Mouse (Mus musculus) adrenal gland, postnatal 10 days (tissue): ENCODE measurements around the gene Slit1. TPM values are rescaled to one million over a fixed set of nuclear protein-coding genes. Genes with fewer than 3 reads are reported as not detected.

ENCODE experiments used
- DNase-seq: peaks from one replicate; pipeline ENCODE4 v3.0.0; 2021; ENCODE audit warnings: mixed read lengths
- total RNA-seq, 2 experiments: library from RNA; stranded (reverse); gene quantifications; 2 replicates each; pipeline ENCODE4 v1.2.3; 2021

Slit1 gene
- total RNA-seq, 2 experiments from 2014 or later = 3.8 to 5.7 TPM

DNA sequence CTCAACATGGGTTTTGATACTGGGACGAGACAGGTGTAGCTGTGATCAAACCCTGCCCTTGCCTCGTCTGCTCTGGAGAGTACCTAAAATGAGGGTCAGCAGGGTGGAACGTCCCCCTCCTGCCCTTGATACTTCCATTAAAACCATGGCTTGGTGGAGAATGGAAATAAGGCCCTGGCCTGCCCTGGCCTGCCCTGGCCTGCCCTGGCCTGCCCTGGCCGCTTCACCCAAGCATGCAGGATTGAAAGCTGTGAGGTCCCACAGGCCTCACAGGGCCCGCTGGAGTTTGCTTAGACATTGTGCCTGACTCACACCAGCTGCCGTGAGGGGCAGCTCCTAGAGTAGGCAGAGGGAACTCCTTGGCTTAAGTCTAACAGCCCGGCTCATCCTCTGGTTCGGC is 55.6 kb downstream of the Slit1 start:
- DNase-seq = no peak

- DNase-seq = no peak
These were observed 57.3 kb downstream of the Slit1 start for GRCm38 (mm10) chr19:41686194-41686593.

- no peak for DNase-seq
These were observed 57.9 kb downstream of the Slit1 start for GRCm38 (mm10) chr19:41685453-41686086.

- DNase-seq = no peak
These were observed 58.6 kb downstream of the Slit1 start for GRCm38 (mm10) chr19:41684874-41685273.

DNA sequence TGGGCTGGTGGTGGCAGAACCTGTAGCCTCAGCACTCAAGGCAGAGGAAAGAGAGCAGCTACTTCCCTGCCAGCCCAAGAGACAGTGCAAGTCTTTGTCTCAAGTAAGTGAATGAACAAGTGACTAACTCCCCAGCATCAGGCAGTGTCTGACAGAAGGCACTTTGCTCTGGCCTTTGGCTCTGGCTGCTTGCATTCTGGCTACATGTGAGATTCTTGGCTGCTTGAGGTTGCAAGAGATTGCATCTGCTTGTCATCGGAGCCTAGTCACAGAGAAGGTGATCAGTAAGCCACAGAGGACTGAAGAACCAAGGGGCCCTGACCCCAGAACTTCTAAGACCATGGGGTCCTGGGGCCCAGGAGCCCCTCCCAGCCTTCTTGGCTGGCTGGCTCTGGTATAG is 59.5 kb downstream of the Slit1 start:
- no peak for DNase-seq

DNA sequence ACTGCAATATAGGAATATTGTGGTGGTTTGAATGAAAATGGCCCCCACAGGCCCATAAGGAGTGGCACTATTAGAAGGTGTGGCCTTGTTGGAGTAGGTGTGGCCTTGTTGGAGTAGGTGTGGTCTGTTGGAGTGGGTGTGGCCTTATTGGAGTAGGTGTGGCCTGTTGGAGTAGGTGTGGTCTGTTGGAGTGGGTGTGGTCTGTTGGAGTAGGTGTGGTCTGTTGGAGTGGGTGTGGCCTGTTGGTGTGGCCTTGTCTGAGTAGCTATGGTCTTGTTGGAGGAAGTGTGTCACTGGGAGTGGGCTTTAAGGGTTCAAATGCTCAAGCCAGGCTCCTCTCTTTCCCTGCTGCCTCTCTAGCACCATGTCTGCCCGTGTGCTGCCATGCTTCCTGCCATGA is 63.2 kb downstream of the Slit1 start:
- no peak for DNase-seq

DNA sequence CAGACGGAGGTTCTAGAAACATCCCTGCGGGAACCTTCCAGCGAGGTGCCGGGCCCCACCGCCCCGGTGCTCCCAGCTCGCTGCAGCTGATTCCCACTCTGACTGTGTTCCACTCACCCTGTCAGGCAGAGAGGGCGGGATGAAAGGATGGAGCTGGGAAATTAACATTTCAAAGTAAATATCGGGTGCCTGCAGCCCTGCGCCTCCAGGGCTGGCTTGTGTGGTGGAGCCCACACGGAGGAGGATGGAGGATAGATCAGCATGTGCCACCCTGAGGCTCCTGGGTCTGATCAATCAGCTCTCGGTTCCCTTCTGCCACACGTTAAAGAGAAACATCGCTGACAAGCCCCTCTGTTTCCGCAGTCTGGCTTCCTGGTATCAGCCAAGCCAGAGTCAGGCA is 64.4 kb downstream of the Slit1 start:
- no peak for DNase-seq

DNA sequence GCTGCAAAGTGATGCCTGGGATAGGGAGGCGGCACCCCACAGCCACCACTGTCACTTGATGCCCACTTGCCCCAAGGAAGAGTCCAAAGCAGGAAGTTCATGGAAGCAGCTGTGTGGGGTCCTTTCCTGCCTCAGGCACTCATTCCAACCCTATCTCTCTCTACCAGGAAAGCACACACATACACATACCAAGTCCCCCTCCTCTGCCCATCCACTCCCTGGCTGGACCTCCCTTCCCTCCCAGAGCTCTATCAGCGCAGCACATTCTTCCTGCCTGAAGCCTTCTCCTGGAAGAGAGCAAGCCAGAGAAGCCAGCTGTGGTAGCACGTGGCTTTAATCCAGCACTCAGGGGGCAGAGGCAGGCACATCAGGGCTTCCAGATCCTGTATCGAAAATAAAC is 65.9 kb downstream of the Slit1 start:
- no peak for DNase-seq

DNA sequence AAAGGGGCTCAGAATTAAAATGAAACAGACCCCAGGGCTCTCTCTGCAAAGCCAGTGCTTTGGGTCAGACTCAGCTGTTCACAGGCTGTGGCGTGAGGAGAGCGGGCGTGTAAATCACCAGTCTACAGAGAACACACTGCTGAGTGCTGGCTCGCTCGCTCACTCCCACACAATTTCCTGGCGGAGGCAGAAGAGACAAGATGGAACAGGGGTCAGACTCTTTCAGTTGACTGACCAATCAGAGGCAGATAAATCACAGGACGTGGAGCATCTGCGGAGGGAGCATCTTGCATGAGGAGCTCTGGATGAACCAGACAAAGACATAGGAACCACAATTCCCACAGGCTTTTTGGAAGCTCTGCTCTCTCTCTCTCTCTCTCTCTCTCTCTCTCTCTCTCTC is 67.9 kb downstream of the Slit1 start:
- no peak for DNase-seq

DNA sequence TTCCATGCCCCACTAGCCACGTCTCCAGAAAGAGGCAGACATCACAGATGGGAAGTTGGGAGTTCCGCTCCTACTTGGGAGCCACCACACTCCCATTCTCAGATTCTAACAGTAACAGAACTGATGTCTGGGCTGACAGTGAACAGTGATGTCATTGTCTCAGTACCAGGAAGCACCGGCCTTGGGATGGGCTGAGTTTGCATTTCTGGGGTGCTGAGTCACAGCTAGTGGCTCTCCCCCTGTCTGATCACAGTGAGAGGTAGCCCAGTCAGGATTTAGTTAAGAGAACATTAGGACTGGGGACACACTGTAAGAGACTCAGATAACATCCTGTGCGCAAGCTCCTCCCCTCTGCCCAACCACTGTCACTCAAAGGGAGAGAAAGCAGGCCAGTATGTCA is 69.1 kb downstream of the Slit1 start:
- DNase-seq = peak; percentile 78

DNA sequence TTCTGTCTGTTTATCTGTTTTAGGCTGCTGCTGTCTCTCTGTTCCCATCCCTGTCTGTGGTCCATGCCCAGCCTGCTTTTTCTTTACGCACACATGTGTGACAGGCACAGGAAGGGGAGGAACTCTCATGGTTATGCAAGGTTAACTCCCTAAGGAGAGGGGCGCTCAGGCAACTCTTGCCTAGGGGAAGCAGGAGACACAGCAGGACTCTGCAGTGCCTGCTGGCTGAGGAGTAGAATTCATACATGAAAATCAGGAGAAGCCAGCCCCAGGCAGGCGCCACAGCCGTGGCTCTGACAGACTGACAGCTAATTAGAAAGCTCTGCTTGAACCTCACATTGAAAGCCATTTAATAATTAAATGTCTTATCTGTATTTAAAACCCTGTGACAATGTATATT is 70.6 kb downstream of the Slit1 start:
- DNase-seq = no peak

- DNase-seq = no peak
These were observed 72.5 kb downstream of the Slit1 start for GRCm38 (mm10) chr19:41670931-41671330.

DNA sequence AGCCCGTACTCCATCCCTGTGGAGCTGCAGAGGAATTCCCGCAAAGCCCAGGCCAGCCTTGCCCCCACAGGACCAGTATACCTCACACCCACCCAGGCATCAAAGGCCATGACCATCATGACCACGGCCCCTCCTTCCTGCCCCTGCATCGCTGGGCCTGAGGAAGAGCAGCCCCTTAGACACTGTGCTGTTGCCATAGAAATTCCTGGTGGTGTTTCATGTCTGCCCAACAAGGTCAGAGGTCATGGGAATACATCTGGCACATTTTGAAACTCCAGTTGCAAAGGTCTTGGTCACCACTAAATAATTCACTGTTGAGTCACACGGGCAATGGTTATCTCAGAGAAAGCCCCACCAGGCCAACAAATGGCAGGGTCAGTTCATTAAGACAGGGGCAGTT is 73.0 kb downstream of the Slit1 start:
- peak; percentile 35 for DNase-seq

DNA sequence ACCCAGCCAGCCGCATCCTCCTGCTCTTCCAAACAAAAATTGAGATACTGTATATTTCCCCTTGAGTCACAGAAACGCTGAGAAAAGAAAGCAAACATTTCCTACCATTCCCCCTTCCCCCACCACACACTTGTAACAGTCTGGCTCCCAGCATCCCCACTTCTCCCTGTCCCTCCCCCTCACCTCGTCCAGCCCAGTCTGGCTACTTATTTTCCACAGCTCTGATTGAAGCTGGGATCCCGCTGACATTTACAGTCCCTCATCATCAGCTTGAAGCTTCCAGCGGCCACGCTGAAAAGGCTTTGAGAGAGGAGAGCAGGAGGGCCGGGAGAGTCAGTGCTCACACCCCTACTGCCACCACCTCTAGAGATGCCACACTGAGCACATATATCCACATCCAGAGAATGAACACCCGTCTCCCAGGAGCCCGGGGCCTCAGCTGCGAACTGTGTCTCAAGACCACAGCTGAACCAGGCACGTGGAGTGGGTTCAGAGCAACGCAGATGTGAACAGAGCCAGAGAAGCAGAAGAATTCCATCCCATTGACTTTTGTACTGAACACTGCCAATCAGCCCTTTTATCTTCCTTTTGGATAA is 73.6 kb downstream of the Slit1 start:
- DNase-seq = no peak

DNA sequence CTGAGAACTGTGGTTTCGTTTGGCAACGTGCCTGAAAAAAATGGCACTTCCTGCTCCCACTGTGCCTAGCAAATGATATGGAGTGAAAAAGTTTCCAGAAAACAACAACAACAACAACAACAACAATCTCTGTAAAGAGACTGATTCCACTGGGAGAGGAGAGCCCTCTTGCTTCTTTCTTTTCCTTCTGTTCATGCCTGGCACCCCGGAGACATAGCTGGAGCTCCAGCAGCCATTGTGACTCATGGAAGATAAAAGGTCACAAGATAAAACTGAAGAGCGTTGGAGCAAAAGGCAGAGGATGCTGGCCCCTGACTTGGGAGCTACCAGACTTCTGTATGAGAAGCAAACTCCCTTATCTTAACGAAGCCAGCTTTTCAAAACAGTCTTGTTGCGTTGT is 75.9 kb downstream of the Slit1 start:
- no peak for DNase-seq

GRCm38 (mm10) chr19:41665941-41666340 is 77.5 kb downstream of the Slit1 start:
- DNase-seq = peak; percentile 50

GRCm38 (mm10) chr19:41663506-41664242 is 79.8 kb downstream of the Slit1 start:
- DNase-seq = peak; percentile 76

- no peak for DNase-seq
These were observed 82.0 kb downstream of the Slit1 start for GRCm38 (mm10) chr19:41661466-41661865.

GRCm38 (mm10) chr19:41660999-41661374 is 82.5 kb downstream of the Slit1 start:
- DNase-seq = peak; percentile 77

- DNase-seq = no peak
These were observed 83.0 kb downstream of the Slit1 start for GRCm38 (mm10) chr19:41660294-41660998.

DNA sequence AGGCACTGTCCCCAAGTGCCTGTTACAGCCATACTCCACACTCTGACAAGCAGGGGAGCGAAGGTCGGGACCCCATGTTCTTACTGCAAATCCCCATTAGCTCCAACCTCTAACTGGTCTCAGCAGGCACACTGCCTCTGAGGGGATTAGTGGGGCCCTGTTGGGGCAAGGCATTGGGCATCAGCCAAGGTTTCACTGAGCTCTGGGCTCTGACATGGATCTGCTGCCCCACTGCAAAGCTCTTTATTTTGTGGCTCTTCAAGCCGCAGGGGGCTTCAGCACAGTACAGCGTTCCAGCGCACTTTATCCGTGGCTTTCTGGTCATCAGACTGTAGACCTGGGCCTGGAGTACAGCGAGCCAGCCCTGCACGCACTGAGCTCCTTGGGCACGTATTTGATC is 86.0 kb downstream of the Slit1 start:
- DNase-seq = no peak

DNA sequence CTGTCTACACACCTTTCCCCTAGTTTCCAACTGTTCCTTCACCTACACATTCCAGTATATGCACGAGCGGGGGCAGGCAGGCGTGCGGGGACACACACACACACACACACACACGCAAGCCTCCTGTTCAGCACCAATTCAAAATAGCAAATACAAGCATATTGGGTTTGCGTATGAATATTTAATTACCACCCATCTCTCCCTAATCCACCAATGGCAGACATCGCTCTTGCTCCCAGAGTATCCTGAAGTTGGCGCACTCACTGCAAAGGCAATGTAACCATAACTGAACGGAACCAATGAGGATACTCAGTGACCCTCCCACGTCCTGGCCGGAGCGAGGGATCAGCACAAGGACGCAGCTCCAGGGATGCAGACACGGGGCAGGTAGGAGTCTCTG is 86.8 kb downstream of the Slit1 start:
- DNase-seq = no peak

DNA sequence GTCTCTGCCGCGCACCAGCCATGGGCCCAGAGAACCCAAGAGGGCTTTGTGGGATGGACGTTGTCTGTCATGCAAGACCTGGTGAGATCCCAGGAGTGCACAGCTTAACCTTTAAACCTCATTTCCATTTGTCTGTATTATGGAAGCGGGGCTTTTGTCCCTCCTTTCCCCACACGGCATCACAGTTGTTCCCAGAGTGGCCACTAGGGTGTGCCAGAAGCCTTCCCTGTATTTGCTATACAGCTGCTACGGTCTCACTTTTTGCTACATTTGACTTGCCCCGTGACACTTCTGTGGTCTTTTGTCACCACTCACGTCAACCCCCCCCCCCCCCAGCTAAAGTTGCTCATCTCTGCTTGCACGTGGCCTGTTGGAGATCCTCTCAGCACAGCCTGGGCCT is 87.5 kb downstream of the Slit1 start:
- DNase-seq = peak; percentile 87
